Mouse (Mus musculus) embryonic fibroblast, embryonic 13.5 days (primary cell): ENCODE measurements around the gene Hcar1.

ENCODE experiments used
- CTCF ChIP-seq: IDR thresholded peaks from 2 replicates; pipeline ENCODE4 v1.5.1; 2011; ENCODE audit warnings: mild to moderate bottlenecking, control low read depth, low read length, moderate library complexity, borderline replicate concordance; ENCODE audit not compliant: insufficient read depth
- POLR2A ChIP-seq: IDR thresholded peaks from 2 replicates; pipeline ENCODE4 v1.6.1; 2011; ENCODE audit warnings: low read depth, mild to moderate bottlenecking, control low read depth, low read length, moderate library complexity

DNA sequence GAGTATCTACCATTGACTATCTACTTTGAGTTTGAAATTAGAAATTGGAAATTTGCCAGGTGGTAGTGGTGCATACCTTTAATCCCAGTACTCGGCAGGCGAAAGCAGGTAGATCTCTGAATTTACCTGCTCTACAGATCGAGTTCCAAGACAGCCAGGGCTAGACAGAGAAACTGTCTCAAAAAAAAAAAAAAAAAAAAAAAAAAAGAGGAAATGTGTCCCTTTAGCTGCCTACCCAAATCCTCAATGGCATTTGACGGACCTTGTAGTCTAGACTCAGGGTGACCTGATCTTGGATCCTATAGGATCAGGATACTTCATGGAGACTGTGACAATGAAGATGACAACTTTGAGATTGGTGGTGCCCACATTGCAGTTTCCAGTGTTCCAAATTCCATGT, 13.4 kb downstream of the Hcar1 start:
- no peak for TF ChIP-seq CTCF
- no peak for TF ChIP-seq POLR2A
